Mouse (Mus musculus) heart, adult 18-20 months (tissue): ENCODE results near the gene Msl1. TPM values are rescaled to one million over a fixed set of nuclear protein-coding genes. Genes with fewer than 3 reads are reported as not detected.

Source experiments
- DNase-seq, 2 experiments: peaks; one replicate each; pipeline ENCODE4 v3.0.0; 2021 to 2022; ENCODE audit warnings: mixed read lengths in 1 of 2
- total RNA-seq, 2 experiments: library from RNA; stranded (reverse); gene quantifications; 2 replicates each; pipeline ENCODE4 v1.2.3; 2021

The Msl1 gene
- total RNA-seq, 2 experiments from 2014 or later, result 71.7 to 73.3 TPM

GRCm38 (mm10) chr11:98776052-98776764 lies 19.1 kb upstream of the Msl1 start:
- no peak for DNase-seq

DNA sequence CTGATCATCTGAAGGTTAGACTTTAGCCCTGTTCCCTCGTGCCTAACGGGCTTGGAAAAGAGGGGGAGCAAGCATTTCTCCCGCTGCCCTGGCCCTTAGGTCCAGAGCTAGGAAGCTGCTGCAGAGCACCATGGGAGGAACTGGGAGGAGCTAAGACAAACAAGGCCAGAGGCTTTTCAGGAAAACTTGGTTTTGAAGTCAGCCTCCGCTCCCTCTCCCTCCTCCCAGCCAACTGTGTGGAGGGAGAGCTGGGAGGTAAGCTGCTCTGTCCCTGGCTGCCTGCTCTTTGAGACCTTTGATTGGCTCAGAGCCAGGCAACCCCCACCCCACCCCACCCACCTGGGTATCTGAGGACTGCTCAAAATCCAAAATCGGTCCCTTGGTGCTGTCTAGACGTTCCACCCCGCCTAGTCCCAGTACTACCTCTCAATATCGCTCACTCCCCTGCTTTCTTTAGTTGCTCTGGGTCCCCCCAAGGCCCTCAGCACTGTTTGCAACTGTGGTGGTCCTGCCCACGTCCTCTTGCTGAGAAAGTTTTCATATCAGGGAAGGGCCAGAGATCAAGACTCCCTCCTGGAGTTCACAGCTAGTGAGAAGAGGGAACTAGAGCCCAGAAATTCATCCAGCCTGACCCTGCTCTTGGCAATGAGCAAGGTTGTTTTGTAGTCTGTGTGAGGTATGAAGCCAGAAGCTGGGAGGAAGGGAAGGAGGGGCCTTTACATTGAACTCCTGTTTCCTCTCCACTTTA lies 18.3 kb upstream of the Msl1 start:
- DNase-seq, result peak; percentile 86 to 92

- peak in 1 of 2 experiments; percentile 10 for DNase-seq
These were observed 17.4 kb upstream of the Msl1 start for GRCm38 (mm10) chr11:98777888-98778287.

DNA sequence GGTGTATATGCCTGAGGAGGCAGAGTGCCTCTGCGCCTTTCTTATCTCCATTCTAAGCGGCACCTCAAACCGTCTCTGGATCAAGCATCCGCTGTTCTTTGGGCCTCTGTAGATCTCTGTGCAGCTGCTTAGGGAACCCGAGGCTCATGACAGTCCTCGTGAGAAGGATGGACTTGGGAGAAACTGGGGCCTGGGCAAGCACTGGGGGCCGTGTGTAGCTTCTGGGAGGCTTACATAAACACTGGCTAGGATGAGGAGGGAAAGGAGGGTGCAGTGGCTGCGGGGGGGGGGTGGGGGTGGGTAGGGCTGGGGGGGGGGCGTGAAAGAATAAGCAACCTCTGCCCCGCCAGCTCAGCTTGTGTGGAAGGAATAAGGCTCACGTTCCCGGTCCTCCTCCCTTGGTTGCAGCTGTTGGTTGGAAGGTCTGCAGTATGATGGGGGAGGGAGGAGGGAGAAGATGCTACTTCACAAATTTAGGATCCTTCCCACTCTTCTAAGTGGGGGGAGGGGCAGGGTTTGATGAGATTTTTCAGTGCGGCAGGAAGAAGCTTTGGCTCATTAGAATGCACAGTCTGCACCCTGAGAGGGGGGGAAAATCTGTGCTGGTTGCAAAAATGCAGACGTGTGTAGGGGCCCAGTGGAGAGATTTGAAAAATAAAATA lies 13.3 kb upstream of the Msl1 start:
- DNase-seq, result peak; percentile 78 to 86

GRCm38 (mm10) chr11:98782651-98783235 lies 12.6 kb upstream of the Msl1 start:
- peak in 1 of 2 experiments; percentile 44 for DNase-seq

DNA sequence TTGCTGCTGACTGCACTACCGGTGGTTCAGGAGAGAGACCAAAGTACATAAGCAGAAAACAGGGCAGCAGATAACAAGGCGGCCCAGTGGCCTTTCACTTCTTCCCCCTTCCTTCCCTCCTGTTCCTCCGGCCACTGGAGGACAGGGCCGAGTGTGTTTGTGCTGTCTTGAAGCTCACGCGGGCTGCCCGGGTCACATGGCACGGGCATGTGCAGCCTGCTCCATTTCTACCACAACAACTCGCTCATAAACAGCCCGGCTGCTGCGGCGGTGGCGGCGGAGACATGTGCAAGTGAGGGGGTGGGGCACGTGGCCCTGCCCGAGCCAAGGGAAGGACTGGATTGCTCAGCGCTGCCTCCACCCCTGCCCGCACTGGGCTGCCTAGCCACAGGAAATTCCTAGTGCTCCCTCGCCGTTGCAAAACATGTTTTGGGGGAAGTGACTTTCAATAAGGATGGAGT lies 12.1 kb upstream of the Msl1 start:
- DNase-seq, result peak; percentile 97 to 99

- DNase-seq, result peak in 1 of 2 experiments; percentile 49
These were observed 11.2 kb upstream of the Msl1 start for GRCm38 (mm10) chr11:98784139-98784538.

- peak; percentile 57 to 64 for DNase-seq
These were observed 10.1 kb upstream of the Msl1 start for GRCm38 (mm10) chr11:98785214-98785613.

- peak; percentile 92 to 94 for DNase-seq
These were observed 9.5 kb upstream of the Msl1 start for GRCm38 (mm10) chr11:98785772-98786281.

GRCm38 (mm10) chr11:98786359-98787214 lies 8.7 kb upstream of the Msl1 start:
- peak; percentile 99 to 100 for DNase-seq

- no peak for DNase-seq
These were observed 8.1 kb upstream of the Msl1 start for GRCm38 (mm10) chr11:98787229-98787628.

- DNase-seq, result no peak
These were observed 7.6 kb upstream of the Msl1 start for GRCm38 (mm10) chr11:98787691-98788090.

- peak in 1 of 2 experiments; percentile 51 for DNase-seq
These were observed 7.2 kb upstream of the Msl1 start for GRCm38 (mm10) chr11:98788139-98788538.

DNA sequence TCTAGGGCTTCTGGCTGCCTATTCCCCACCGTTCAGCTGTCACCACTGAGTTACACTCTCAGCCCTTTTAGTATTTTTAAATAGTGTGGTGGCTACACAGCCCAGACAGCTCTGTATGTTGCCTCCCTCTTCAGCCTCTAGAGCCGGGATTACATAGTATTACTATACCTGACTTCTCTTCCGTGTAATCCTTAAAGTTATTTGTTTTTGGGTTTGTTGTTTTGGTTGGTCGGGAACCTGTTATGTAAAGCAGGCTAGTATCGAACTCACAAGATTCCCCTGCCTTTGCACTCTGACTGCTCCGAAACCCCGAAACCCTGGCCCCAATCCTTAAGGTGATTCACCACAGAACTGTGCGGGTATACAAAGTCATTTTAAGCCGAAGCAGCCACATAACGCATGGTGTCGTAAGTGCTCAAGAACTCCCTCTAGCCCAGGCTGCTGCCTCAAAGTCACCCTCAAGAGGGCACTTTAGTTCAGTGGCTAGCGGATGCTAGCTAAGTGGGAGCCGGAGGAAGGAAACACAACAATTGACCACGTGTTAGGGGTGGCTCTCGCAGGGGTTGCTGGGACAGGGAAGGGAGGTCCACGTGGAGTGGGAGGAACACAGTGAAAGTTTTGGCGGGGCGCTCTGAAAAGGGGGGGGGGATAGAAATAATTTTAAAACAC lies 6.6 kb upstream of the Msl1 start:
- DNase-seq, result peak; percentile 95 to 97

DNA sequence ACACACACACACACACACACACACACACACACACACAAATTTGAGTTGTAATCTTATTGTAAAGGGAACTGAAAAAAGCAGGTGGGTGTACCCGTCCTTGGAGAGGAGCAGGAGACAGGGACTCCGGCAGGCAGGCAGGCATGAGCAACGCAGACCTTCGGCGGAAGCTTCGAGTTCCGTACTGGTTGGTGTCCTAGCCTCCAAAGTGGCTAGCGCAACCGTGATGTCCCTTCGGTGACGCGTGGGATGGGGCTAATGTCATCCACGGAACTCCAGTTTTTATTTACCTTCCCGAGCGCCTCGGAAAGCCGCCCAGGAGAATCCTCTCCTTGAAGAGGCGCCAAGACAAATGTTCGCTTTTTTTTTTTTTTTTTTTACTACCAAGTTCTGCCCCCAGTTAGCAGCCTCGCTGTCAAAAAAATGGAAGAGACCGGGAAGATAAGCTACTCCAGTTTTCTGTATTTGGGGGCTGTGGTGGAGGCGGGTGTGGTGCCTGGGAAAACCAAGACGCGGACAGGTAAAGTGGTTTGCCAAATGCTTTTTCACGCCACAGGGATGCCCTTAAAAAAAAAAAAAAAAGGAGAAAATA lies 6.0 kb upstream of the Msl1 start:
- DNase-seq, result no peak

GRCm38 (mm10) chr11:98789824-98790223 lies 5.5 kb upstream of the Msl1 start:
- DNase-seq, result no peak

DNA sequence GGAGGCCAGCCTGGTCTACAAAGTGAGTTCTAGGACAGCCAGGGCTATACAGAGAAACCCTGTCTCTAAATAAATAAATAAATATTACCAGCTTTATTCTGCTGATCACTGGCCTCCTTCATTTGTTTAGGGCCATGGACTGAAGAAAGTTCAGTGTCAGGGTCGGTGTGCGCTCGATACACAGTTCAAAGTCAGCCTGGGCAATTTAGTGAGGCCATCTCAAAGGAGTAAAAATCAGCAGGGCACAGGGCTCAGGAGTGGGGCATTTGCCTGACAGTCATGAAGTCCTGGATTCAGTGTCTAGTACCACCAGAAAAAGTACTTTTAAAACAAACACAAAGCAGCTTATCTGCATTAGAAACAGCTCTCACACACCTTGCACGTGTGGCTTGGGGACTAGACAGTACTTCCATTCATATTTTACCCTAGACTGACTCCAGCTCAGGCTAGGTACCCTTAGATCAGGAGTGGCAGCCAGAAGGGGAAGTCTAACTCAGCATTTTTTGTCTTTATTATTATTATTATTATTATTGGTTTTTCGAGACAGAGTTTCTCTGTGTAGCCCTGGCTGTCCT lies 4.6 kb upstream of the Msl1 start:
- no peak for DNase-seq

GRCm38 (mm10) chr11:98791448-98791847 lies 3.9 kb upstream of the Msl1 start:
- DNase-seq, result no peak

DNA sequence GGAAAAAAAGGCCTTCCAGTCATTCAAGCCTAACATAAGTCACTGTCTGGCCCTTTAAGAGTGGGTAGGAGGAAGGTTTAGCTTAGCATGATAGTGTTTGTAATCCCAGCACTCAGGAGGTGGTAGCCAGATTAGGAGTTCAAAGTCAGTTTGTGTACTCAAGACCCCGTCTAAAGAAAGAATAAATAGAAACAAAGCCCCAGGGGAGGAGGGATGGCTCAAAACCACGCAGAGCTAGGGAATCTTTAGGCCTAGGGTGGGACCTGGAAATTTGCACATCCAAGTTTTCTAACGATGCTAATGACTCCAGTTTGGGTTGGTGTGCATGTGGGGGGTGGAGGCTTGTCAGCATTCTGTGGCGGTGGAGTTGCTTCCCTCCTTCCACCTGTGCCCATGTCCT lies 3.2 kb upstream of the Msl1 start:
- DNase-seq, result no peak

DNA sequence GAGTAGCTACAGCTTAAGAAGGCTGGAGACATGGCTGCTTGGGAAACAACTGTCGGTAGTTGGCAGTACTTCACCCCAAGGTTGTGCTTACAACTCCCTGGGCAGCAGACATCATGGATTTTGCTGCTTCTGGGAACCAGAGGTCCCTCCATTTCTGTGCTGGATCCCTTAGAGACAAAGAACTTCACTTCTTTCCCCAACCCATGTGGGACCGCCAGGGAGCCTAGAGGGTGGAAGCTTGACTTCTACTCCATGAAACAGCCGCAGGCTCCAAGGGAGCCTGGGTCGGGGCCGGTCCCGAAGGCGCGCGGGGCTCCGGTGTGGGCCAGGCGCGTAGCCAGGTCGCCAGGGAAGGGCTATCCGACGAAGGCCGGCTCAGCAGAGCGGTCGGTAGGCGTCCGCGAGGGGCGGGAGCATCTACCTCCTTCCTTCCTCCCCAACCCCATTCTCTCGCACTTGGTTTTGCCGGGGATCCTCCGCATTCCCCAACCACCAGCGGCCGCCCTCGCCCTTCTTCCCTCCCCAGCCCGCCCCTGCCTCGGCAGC lies 774 bp upstream of the Msl1 start:
- peak; percentile 83 to 88 for DNase-seq
